Mouse (Mus musculus) olfactory bulb, adult 2 months (tissue): Measurements from ENCODE around the gene Gm14597.

Experiments used
- CTCF ChIP-seq: fragments of 200-500 bp; IDR thresholded peaks from 2 replicates; pipeline ENCODE4 v1.5.1; 2012; ENCODE audit warnings: low read depth, mild to moderate bottlenecking, low read length, moderate library complexity; ENCODE audit not compliant: insufficient read depth
- POLR2A ChIP-seq: fragments of 200-500 bp; IDR thresholded peaks from 2 replicates; pipeline ENCODE4 v1.6.1; 2012; ENCODE audit warnings: mild to moderate bottlenecking, low read depth, low read length, moderate library complexity; ENCODE audit not compliant: insufficient read depth

GRCm38 (mm10) chrX:53607242-53608121 is 1.3 kb downstream of the Gm14597 start, which contains the start of gene Rtl8c:
- no peak for TF ChIP-seq CTCF
- no peak; the same call in 1 of the 2 replicates for TF ChIP-seq POLR2A
